Mouse (Mus musculus): ENCODE data around the gene Ulk4. TPM values are rescaled to one million over a fixed set of nuclear protein-coding genes. Genes with fewer than 3 reads are reported as not detected.

Ulk4 gene
- total and polyA plus RNA-seq, 3 experiments, result 26.6 to 31.1 TPM; not detected in 1

- no peak for TF ChIP-seq ETS1 (IDR thresholded peaks at IDR 0.05; ENCODE audit: low read depth, low read length)
- TF ChIP-seq ZMIZ1 (IDR thresholded peaks at IDR 0.05; ENCODE audit: low read depth, low read length), result no peak
- TF ChIP-seq POLR2AphosphoS2 (IDR thresholded peaks at IDR 0.05; ENCODE audit: low read length), result no peak
- TF ChIP-seq RAD21 (IDR thresholded peaks at IDR 0.05; ENCODE audit: low read depth, low read length), result no peak
- no peak for TF ChIP-seq UBTF (IDR thresholded peaks at IDR 0.05; ENCODE audit: borderline replicate concordance, insufficient read depth, low read depth, low read length)
- no peak for TF ChIP-seq CHD2 (IDR thresholded peaks at IDR 0.05; ENCODE audit: low read length)
- no peak for TF ChIP-seq MAFK (IDR thresholded peaks at IDR 0.05; ENCODE audit: borderline replicate concordance, low read depth, low read length)
- TF ChIP-seq KAT2A (conservative IDR thresholded peaks at IDR 0.05; ENCODE audit: low read depth, low read length), result no peak
- TF ChIP-seq E2F4 (IDR thresholded peaks at IDR 0.05; ENCODE audit: borderline replicate concordance, low read depth, low read length), result no peak
- no peak for TF ChIP-seq ZC3H11A (IDR thresholded peaks at IDR 0.05; ENCODE audit: low read depth, low read length)
- no peak for TF ChIP-seq BHLHE40 (IDR thresholded peaks at IDR 0.05; ENCODE audit: borderline replicate concordance, low read depth, low read length)
- Histone ChIP-seq H3K4me3 (ENCODE audit: control insufficient read depth in 1 of 2, insufficient read depth in 1 of 2, low read depth in 2 of 2, low read length in 2 of 2) (no peak overlapping the region), H3K9me3 (replicated peaks; ENCODE audit: insufficient read depth, low read length) (no peaks in the 10 kb centered on the region), H3K27ac (ENCODE audit: control insufficient read depth, low read depth, low read length) (no peak overlapping the region), H3K4me1 (ENCODE audit: control insufficient read depth in 1 of 2, insufficient read depth in 2 of 2, low read length in 2 of 2) (peaks cover 6 to 8% of the 10 kb centered on the region in 2 experiments), H3K27me3 (ENCODE audit: control insufficient read depth in 1 of 2, insufficient read depth in 2 of 2, low read length in 2 of 2) (no peaks in the 10 kb centered on the region), H3K9ac (ENCODE audit: control insufficient read depth, low read depth, low read length, poor library complexity, severe bottlenecking) (no peak overlapping the region), H3K79me2 (ENCODE audit: control insufficient read depth, insufficient read depth, low read length, poor library complexity) (peaks cover 10% of the 10 kb centered on the region), H3K36me3 (ENCODE audit: control insufficient read depth in 1 of 2, insufficient read depth in 2 of 2, low read length in 2 of 2) (peaks cover 0 to 9% of the 10 kb centered on the region in 2 experiments; a peak in 2 of 4 replicates)
- no peak for DNase-seq (ENCODE audit: low read depth, low spot score)
These were observed 35.4 kb upstream of the Ulk4 start for GRCm38 (mm10) chr9:121312237-121312891.

- Histone ChIP-seq H3K9me3 (replicated peaks; ENCODE audit: insufficient read depth, low read length) (no peaks in the 10 kb centered on the region), H3K4me1 (ENCODE audit: control insufficient read depth in 1 of 2, insufficient read depth in 2 of 2, low read length in 2 of 2) (peaks cover 6 to 8% of the 10 kb centered on the region in 2 experiments), H3K4me3 (ENCODE audit: control insufficient read depth in 1 of 2, insufficient read depth in 1 of 2, low read depth in 2 of 2, low read length in 2 of 2) (no peak overlapping the region), H3K79me2 (ENCODE audit: control insufficient read depth, insufficient read depth, low read length, poor library complexity) (peaks cover 10% of the 10 kb centered on the region), H3K36me3 (ENCODE audit: control insufficient read depth in 1 of 2, insufficient read depth in 2 of 2, low read length in 2 of 2) (peaks cover 0 to 9% of the 10 kb centered on the region in 2 experiments; a peak in 2 of 4 replicates), H3K27ac (ENCODE audit: control insufficient read depth, low read depth, low read length) (no peak overlapping the region), H3K27me3 (ENCODE audit: control insufficient read depth in 1 of 2, insufficient read depth in 2 of 2, low read length in 2 of 2) (no peaks in the 10 kb centered on the region), H3K9ac (ENCODE audit: control insufficient read depth, low read depth, low read length, poor library complexity, severe bottlenecking) (no peak overlapping the region)
- DNase-seq (ENCODE audit: low read depth, low spot score), result no peak
- TF ChIP-seq SIN3A (IDR thresholded peaks at IDR 0.05; ENCODE audit: low read length), result no peak
These were observed 34.8 kb upstream of the Ulk4 start for GRCm38 (mm10) chr9:121311846-121312236.

GRCm38 (mm10) chr9:121310501-121310900 is 33.5 kb upstream of the Ulk4 start:
- DNase-seq (ENCODE audit: low read depth, low spot score), result no peak
- Histone ChIP-seq H3K27me3 (ENCODE audit: control insufficient read depth in 1 of 2, insufficient read depth in 2 of 2, low read length in 2 of 2) (no peaks in the 10 kb centered on the region), H3K79me2 (ENCODE audit: control insufficient read depth, insufficient read depth, low read length, poor library complexity) (peaks cover 10% of the 10 kb centered on the region), H3K4me1 (ENCODE audit: control insufficient read depth in 1 of 2, insufficient read depth in 2 of 2, low read length in 2 of 2) (peaks cover 4 to 5% of the 10 kb centered on the region in 2 experiments), H3K4me3 (ENCODE audit: control insufficient read depth in 1 of 2, insufficient read depth in 1 of 2, low read depth in 2 of 2, low read length in 2 of 2) (no peak overlapping the region), H3K36me3 (ENCODE audit: control insufficient read depth in 1 of 2, insufficient read depth in 2 of 2, low read length in 2 of 2) (peaks cover 0 to 12% of the 10 kb centered on the region in 2 experiments; a peak in 2 of 4 replicates), H3K27ac (ENCODE audit: control insufficient read depth, low read depth, low read length) (no peak overlapping the region), H3K9ac (ENCODE audit: control insufficient read depth, low read depth, low read length, poor library complexity, severe bottlenecking) (no peak overlapping the region), H3K9me3 (replicated peaks; ENCODE audit: insufficient read depth, low read length) (no peaks in the 10 kb centered on the region)
- TF ChIP-seq POLR2AphosphoS2 (IDR thresholded peaks at IDR 0.05; ENCODE audit: low read length), result no peak
- TF ChIP-seq USF2 (IDR thresholded peaks at IDR 0.05; ENCODE audit: borderline replicate concordance in 1 of 2, insufficient read depth in 1 of 2, low read depth in 1 of 2, low read length in 2 of 2), result no peak
- TF ChIP-seq CHD2 (IDR thresholded peaks at IDR 0.05; ENCODE audit: low read length), result no peak
- no peak for TF ChIP-seq MXI1 (IDR thresholded peaks at IDR 0.05; ENCODE audit: low read depth, low read length)
- no peak for TF ChIP-seq KAT2A (conservative IDR thresholded peaks at IDR 0.05; ENCODE audit: low read depth, low read length)
- TF ChIP-seq RCOR1 (IDR thresholded peaks at IDR 0.05; ENCODE audit: low read depth, low read length), result no peak
- no peak for TF ChIP-seq CTCF (IDR thresholded peaks at IDR 0.05 in 2 of 3, conservative IDR thresholded peaks at IDR 0.05 in 1 of 3; ENCODE audit: control insufficient read depth in 1 of 3, insufficient read depth in 1 of 3, low read depth in 2 of 3, low read length in 3 of 3, poor library complexity in 1 of 3, severe bottlenecking in 1 of 3)
- TF ChIP-seq MAX (IDR thresholded peaks at IDR 0.05; ENCODE audit: low read length), result no peak
- no peak for TF ChIP-seq JUND (IDR thresholded peaks at IDR 0.05; ENCODE audit: low read depth, low read length)
- TF ChIP-seq ZMIZ1 (IDR thresholded peaks at IDR 0.05; ENCODE audit: low read depth, low read length), result no peak
- TF ChIP-seq SMC3 (IDR thresholded peaks at IDR 0.05; ENCODE audit: low read depth, low read length), result no peak
- no peak for TF ChIP-seq E2F4 (IDR thresholded peaks at IDR 0.05; ENCODE audit: borderline replicate concordance, low read depth, low read length)
- TF ChIP-seq USF1 (IDR thresholded peaks at IDR 0.05; ENCODE audit: low read depth, low read length), result no peak
- no peak for TF ChIP-seq SIN3A (IDR thresholded peaks at IDR 0.05; ENCODE audit: low read length)
- no peak for TF ChIP-seq ZC3H11A (IDR thresholded peaks at IDR 0.05; ENCODE audit: low read depth, low read length)
- TF ChIP-seq MAZ (IDR thresholded peaks at IDR 0.05; ENCODE audit: low read depth, low read length), result no peak
- TF ChIP-seq TBP (IDR thresholded peaks at IDR 0.05; ENCODE audit: low read depth, low read length), result no peak
